27 mouse cellular contexts compared by ENCODE assay signal in the genomic region with DNA sequence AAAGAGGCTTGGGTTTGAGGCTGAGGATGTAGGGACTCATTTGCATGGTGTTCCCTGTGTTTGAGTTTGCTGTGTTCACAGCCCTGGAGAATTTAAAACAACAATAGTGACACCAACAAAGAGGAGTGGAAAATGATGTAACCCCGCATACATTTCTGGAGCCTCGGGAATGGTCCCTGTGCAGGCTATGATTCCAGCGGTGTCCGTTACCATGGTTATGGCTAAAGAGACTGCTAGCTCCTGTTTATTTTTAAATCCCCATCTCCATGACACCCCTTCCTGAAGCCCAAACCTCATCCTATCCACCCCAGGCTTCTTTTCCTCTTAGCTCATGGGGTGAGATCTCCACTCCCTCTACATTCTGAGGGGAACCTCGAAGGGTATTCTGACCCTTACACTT. TPM values are rescaled to one million over a fixed set of nuclear protein-coding genes. Genes with fewer than 3 reads are reported as not detected.
DNase-seq lines count a peak whose midpoint lies in the region; ATAC-seq and TF ChIP-seq lines count a peak whose summit lies in the region.
"Had no signal": no experiment of that assay in that cellular context is flagged by ENCODE, and none has a peak within 500 bp of the region (broad histone marks: within the 10 kb centered on the region; RNA-seq: fewer than 3 reads in every experiment).

No protein-coding gene starts in this region.

- H3K36me3 ChIP-seq in embryonic facial prominence, embryonic 14.5 days (ENCODE audit: control insufficient read depth, insufficient read depth, low read length): no peaks in the 10 kb centered on the region
- no peaks in the 10 kb centered on the region for H3K36me3 ChIP-seq in embryonic facial prominence, embryonic 10.5 days (replicated peaks)
- no peaks in the 10 kb centered on the region for H3K36me3 ChIP-seq in hindbrain, postnatal 0 days (ENCODE audit: insufficient read depth, low read length)
- H3K36me3 ChIP-seq in hindbrain, embryonic 13.5 days: no peaks in the 10 kb centered on the region
- H3K36me3 ChIP-seq in limb, embryonic 14.5 days (ENCODE audit: control insufficient read depth, insufficient read depth, low read length): no peaks in the 10 kb centered on the region
- H3K36me3 ChIP-seq in limb, embryonic 10.5 days: no peaks in the 10 kb centered on the region
- H3K36me3 ChIP-seq: embryonic facial prominence, embryonic 13.5 days; heart, embryonic 12.5 days; limb, embryonic 15.5 days had no signal

- no peak overlapping the region for H3K27ac ChIP-seq in embryonic facial prominence, embryonic 14.5 days (replicated peaks; ENCODE audit: low read depth, low read length)
- no peak overlapping the region for H3K27ac ChIP-seq in embryonic facial prominence, embryonic 10.5 days (replicated peaks)
- H3K27ac ChIP-seq in hindbrain, postnatal 0 days: no peak overlapping the region
- H3K27ac ChIP-seq in hindbrain, embryonic 13.5 days: no peak overlapping the region
- H3K27ac ChIP-seq in limb, embryonic 14.5 days (replicated peaks; ENCODE audit: low read depth, low read length): no peak overlapping the region
- no peak overlapping the region for H3K27ac ChIP-seq in limb, embryonic 10.5 days
- H3K27ac ChIP-seq: embryonic facial prominence, embryonic 13.5 days; limb, embryonic 15.5 days had no signal

- H3K27me3 ChIP-seq in embryonic facial prominence, embryonic 14.5 days (replicated peaks; ENCODE audit: control insufficient read depth, insufficient read depth, low read length): no peaks in the 10 kb centered on the region
- peaks cover 4% of the 10 kb centered on the region; the same call in 1 of the 2 replicates for H3K27me3 ChIP-seq in embryonic facial prominence, embryonic 10.5 days (replicated peaks; ENCODE audit: low read depth, poor library complexity, severe bottlenecking)
- no peaks in the 10 kb centered on the region for H3K27me3 ChIP-seq in hindbrain, postnatal 0 days (ENCODE audit: insufficient read depth, low read length)
- H3K27me3 ChIP-seq in hindbrain, embryonic 13.5 days: no peaks in the 10 kb centered on the region
- no peaks in the 10 kb centered on the region for H3K27me3 ChIP-seq in limb, embryonic 14.5 days (ENCODE audit: control insufficient read depth, insufficient read depth, low read length)
- no peaks in the 10 kb centered on the region for H3K27me3 ChIP-seq in limb, embryonic 10.5 days (ENCODE audit: low read depth, poor library complexity, severe bottlenecking)
- H3K27me3 ChIP-seq: embryonic facial prominence, embryonic 13.5 days; limb, embryonic 15.5 days had no signal

- H3K9me3 ChIP-seq in embryonic facial prominence, embryonic 14.5 days (ENCODE audit: control insufficient read depth, low read length): no peaks in the 10 kb centered on the region
- no peaks in the 10 kb centered on the region for H3K9me3 ChIP-seq in embryonic facial prominence, embryonic 10.5 days
- no peaks in the 10 kb centered on the region for H3K9me3 ChIP-seq in hindbrain, postnatal 0 days (ENCODE audit: low read length)
- H3K9me3 ChIP-seq in hindbrain, embryonic 13.5 days: no peaks in the 10 kb centered on the region
- no peaks in the 10 kb centered on the region for H3K9me3 ChIP-seq in limb, embryonic 14.5 days (ENCODE audit: control insufficient read depth, low read length)
- no peaks in the 10 kb centered on the region for H3K9me3 ChIP-seq in limb, embryonic 10.5 days (replicated peaks)
- H3K9me3 ChIP-seq: embryonic facial prominence, embryonic 13.5 days; heart, embryonic 12.5 days; limb, embryonic 15.5 days had no signal

- TF ChIP-seq CTCF in hindbrain, postnatal 0 days (IDR thresholded peaks at IDR 0.05; ENCODE audit: low read depth): no peak

- ATAC-seq in embryonic facial prominence, embryonic 14.5 days (ENCODE audit: low read depth): peak; percentile 44; the same call in 1 of the 2 replicates
- ATAC-seq in hindbrain, postnatal 0 days: peak; percentile 68
- ATAC-seq in hindbrain, embryonic 13.5 days (ENCODE audit: low FRiP score): no peak
- 0 out of 2 replicates have a peak, but pooled peaks have one; percentile 23 for ATAC-seq in limb, embryonic 14.5 days (ENCODE audit: low FRiP score, low read depth)

- DNase-seq in embryonic facial prominence, embryonic 14.5 days (ENCODE audit: low spot score): peak; percentile 29
- no peak for DNase-seq in embryonic facial prominence, embryonic 10.5 days (ENCODE audit: low spot score)
- DNase-seq in hindbrain, postnatal 0 days (ENCODE audit: low spot score): peak; percentile 27
- no peak for DNase-seq in limb, embryonic 14.5 days (ENCODE audit: low spot score)
- no peak for DNase-seq in limb, embryonic 10.5 days (ENCODE audit: low spot score)
- peak; percentile 39 to 64 for DNase-seq in left cerebral cortex, postnatal 25 days (ENCODE audit: low spot score in 2 of 2)
- DNase-seq in cerebellum, adult 11-12 months: no peak
- DNase-seq: adrenal gland, adult 8-10 months; cerebellum, adult 18-20 months; kidney, adult 11 months; kidney, postnatal 10 days; lung, postnatal 10 days; thymus, adult 2 months had no signal

- WGBS in embryonic facial prominence, embryonic 14.5 days: 65% methylated on average over 5 of the region's 5 CpGs
- WGBS in embryonic facial prominence, embryonic 10.5 days: 78% methylated on average over 5 of the region's 5 CpGs
- WGBS in hindbrain, postnatal 0 days: 43% methylated on average over 5 of the region's 5 CpGs
- 48% methylated on average over 5 of the region's 5 CpGs for WGBS in hindbrain, embryonic 13.5 days
- 87% methylated on average over 5 of the region's 5 CpGs for WGBS in limb, embryonic 14.5 days
- WGBS in limb, embryonic 10.5 days: 89% methylated on average over 5 of the region's 5 CpGs

- no peak for TF ChIP-seq POLR2A in limb, embryonic 14.5 days (IDR thresholded peaks at IDR 0.05; ENCODE audit: borderline replicate concordance, extremely low read depth, insufficient read depth, insufficient read length)

- H3K9ac ChIP-seq in embryonic facial prominence, embryonic 14.5 days (ENCODE audit: low read depth, low read length): no peak overlapping the region
- no peak overlapping the region for H3K9ac ChIP-seq in hindbrain, postnatal 0 days (replicated peaks; ENCODE audit: low read length)
- H3K9ac ChIP-seq in hindbrain, embryonic 13.5 days: no peak overlapping the region
- H3K9ac ChIP-seq in limb, embryonic 14.5 days (ENCODE audit: low read depth, low read length, severe bottlenecking): no peak overlapping the region
- H3K9ac ChIP-seq: embryonic facial prominence, embryonic 13.5 days; heart, embryonic 12.5 days; limb, embryonic 15.5 days had no signal

- H3K4me1 ChIP-seq in embryonic facial prominence, embryonic 14.5 days (ENCODE audit: control insufficient read depth, insufficient read depth, low read length): peaks cover 15% of the 10 kb centered on the region; the same call in 1 of the 2 replicates
- H3K4me1 ChIP-seq in embryonic facial prominence, embryonic 10.5 days: peaks cover 35% of the 10 kb centered on the region
- H3K4me1 ChIP-seq in hindbrain, postnatal 0 days (ENCODE audit: insufficient read depth, low read length): no peaks in the 10 kb centered on the region
- H3K4me1 ChIP-seq in hindbrain, embryonic 13.5 days (replicated peaks): peaks cover 15% of the 10 kb centered on the region
- H3K4me1 ChIP-seq in limb, embryonic 14.5 days (ENCODE audit: control insufficient read depth, insufficient read depth, low read length): no peaks in the 10 kb centered on the region
- H3K4me1 ChIP-seq in limb, embryonic 10.5 days: peaks cover 11% of the 10 kb centered on the region
- H3K4me1 ChIP-seq: limb, embryonic 15.5 days had no signal

- intact Hi-C loops in left cerebral cortex, postnatal 25 days (cut with DNase I): loop anchor here (5.0 kb wide), 1 partner anchor 561 kb away; no protein-coding TSS in a partner anchor

- H3K4me3 ChIP-seq in embryonic facial prominence, embryonic 14.5 days (ENCODE audit: low read depth, low read length): no peak overlapping the region
- no peak overlapping the region for H3K4me3 ChIP-seq in embryonic facial prominence, embryonic 10.5 days
- H3K4me3 ChIP-seq in hindbrain, postnatal 0 days (ENCODE audit: low read length): no peak overlapping the region
- H3K4me3 ChIP-seq in hindbrain, embryonic 13.5 days: no peak overlapping the region
- no peak overlapping the region for H3K4me3 ChIP-seq in limb, embryonic 14.5 days (replicated peaks; ENCODE audit: low read length)
- no peak overlapping the region for H3K4me3 ChIP-seq in limb, embryonic 10.5 days
- H3K4me3 ChIP-seq: embryonic facial prominence, embryonic 13.5 days; heart, embryonic 12.5 days; limb, embryonic 15.5 days had no signal

- H3K4me2 ChIP-seq in embryonic facial prominence, embryonic 14.5 days (ENCODE audit: low read depth, low read length): no peak overlapping the region
- H3K4me2 ChIP-seq in hindbrain, postnatal 0 days (ENCODE audit: low read depth, low read length): no peak overlapping the region
- H3K4me2 ChIP-seq in hindbrain, embryonic 13.5 days: no peak overlapping the region
- H3K4me2 ChIP-seq in limb, embryonic 14.5 days (replicated peaks; ENCODE audit: low read depth, low read length, severe bottlenecking): no peak overlapping the region
- H3K4me2 ChIP-seq: embryonic facial prominence, embryonic 13.5 days; heart, embryonic 12.5 days; limb, embryonic 15.5 days had no signal

RNA-seq across cellular contexts. Expression of a gene that starts 32.5 kb away (rescaled TPM):
- polyA plus RNA-seq in embryonic facial prominence, embryonic 14.5 days (2014; fragmentation: Nextera tagmentation; extraction: Ambion mirVana): 0.21 TPM in 1 of 2 replicates, not detected in the other
- 0.24 TPM in 1 of 2 replicates, not detected in the other for polyA plus RNA-seq in embryonic facial prominence, embryonic 10.5 days (2016; fragmentation: Nextera tagmentation; extraction: Ambion mirVana)
- total RNA-seq in hindbrain, postnatal 0 days (2014; rRNA removed): not detected in 2 replicates
- not detected in 2 replicates for polyA plus RNA-seq in hindbrain, postnatal 0 days (2015; fragmentation: Nextera tagmentation; extraction: Ambion mirVana)
- polyA plus RNA-seq in hindbrain, embryonic 13.5 days (2015; fragmentation: Nextera tagmentation; extraction: Ambion mirVana): not detected in 2 replicates
- polyA plus RNA-seq in limb, embryonic 14.5 days (2012; rRNA removed): 0.11 and 0.22 TPM in 2 replicates
- polyA plus RNA-seq in limb, embryonic 14.5 days (2014; fragmentation: Nextera tagmentation; extraction: Ambion mirVana): 0.37 TPM in 1 of 2 replicates, not detected in the other
- polyA plus RNA-seq in limb, embryonic 10.5 days (2016; fragmentation: Nextera tagmentation; extraction: Ambion mirVana): not detected in 2 replicates
- not detected for total RNA-seq in left cerebral cortex, postnatal 25 days (2021)
- total RNA-seq: adrenal gland, adult 8-10 months; gastrocnemius, adult 18-20 months; granulocyte monocyte progenitor cell, adult 5-6 weeks; heart, postnatal 25 days; layer of hippocampus, postnatal 10 days; megakaryocyte, adult 5-6 weeks; MEL had no signal
- polyA plus RNA-seq: heart, embryonic 12.5 days; limb, embryonic 15.5 days; liver, embryonic 16.5 days; neural tube, embryonic 14.5 days; stomach, embryonic 14.5 days; urinary bladder, adult 2 months had no signal

Comparison
In these comparisons a context has a peak if more than half of its experiments do, and no peak if none do; other contexts are left out.
1. DNase-seq: peak in embryonic facial prominence, embryonic 14.5 days (single experiment), hindbrain, postnatal 0 days (single experiment) and left cerebral cortex, postnatal 25 days (2 of 2); none in embryonic facial prominence, embryonic 10.5 days (single experiment), limb, embryonic 14.5 days (single experiment), limb, embryonic 10.5 days (single experiment) and cerebellum, adult 11-12 months (single experiment).